Mouse (Mus musculus) embryonic facial prominence, embryonic 12.5 days (tissue): ENCODE data around the gene Efs. TPM values are rescaled to one million over a fixed set of nuclear protein-coding genes. Genes with fewer than 3 reads are reported as not detected.
A peak's percentile ranks its signal among the peaks of the same experiment; 100 is the strongest.

Source experiments
- ATAC-seq: fragments of 200-750 bp; cut with Nextera tagmentation; 2 replicates; pipeline ENCODE4 v1.8.0; 2017; ENCODE audit not compliant: insufficient number of reproducible peaks, insufficient read depth, low FRiP score, low TSS enrichment
- H3K27ac ChIP-seq: fragments of 300-500 bp; sonication (generic); 2 replicates; pipeline ENCODE4 v1.5.1; 2016; ENCODE audit warnings: mild to moderate bottlenecking
- H3K27me3 ChIP-seq: fragments of 300-500 bp; sonication (generic); 2 replicates; pipeline ENCODE4 v1.6.1; 2016; ENCODE audit warnings: mild to moderate bottlenecking, moderate library complexity
- H3K36me3 ChIP-seq: fragments of 300-500 bp; sonication (generic); 2 replicates; pipeline ENCODE4 v1.6.1; 2016; ENCODE audit warnings: mild to moderate bottlenecking
- H3K4me1 ChIP-seq: fragments of 300-500 bp; sonication (generic); 2 replicates; pipeline ENCODE4 v1.6.1; 2016
- H3K4me2 ChIP-seq: fragments of 300-500 bp; sonication (generic); replicated peaks from 2 replicates; pipeline ENCODE4 v1.6.1; 2016; ENCODE audit warnings: mild to moderate bottlenecking, moderate library complexity
- H3K4me3 ChIP-seq: fragments of 300-500 bp; sonication (generic); 2 replicates; pipeline ENCODE4 v1.5.1; 2016; ENCODE audit warnings: mild to moderate bottlenecking
- H3K9ac ChIP-seq: fragments of 300-500 bp; sonication (generic); 2 replicates; pipeline ENCODE4 v1.6.1; 2016; ENCODE audit warnings: mild to moderate bottlenecking, moderate library complexity
- H3K9me3 ChIP-seq: fragments of 300-500 bp; sonication (generic); 2 replicates; pipeline ENCODE4 v1.6.1; 2016; ENCODE audit warnings: mild to moderate bottlenecking, moderate library complexity
- WGBS: fragments of 180-500 bp; shearing (Covaris S2); methylation state at CpG from one replicate; pipeline ENCODE4 v1.1.7; 2016; 5-methylcytosine and 5-hydroxymethylcytosine counted together
- polyA plus RNA-seq: library from polyadenylated mRNA; unstranded; fragments of >200 nt; fragmentation: Nextera tagmentation; extraction: Ambion mirVana; gene quantifications from 2 replicates; pipeline ENCODE4 v1.2.1, GENCODE M21; 2016

The Efs gene
- polyA plus RNA-seq, 1 experiment from 2014 or later = 49.3 TPM

DNA sequence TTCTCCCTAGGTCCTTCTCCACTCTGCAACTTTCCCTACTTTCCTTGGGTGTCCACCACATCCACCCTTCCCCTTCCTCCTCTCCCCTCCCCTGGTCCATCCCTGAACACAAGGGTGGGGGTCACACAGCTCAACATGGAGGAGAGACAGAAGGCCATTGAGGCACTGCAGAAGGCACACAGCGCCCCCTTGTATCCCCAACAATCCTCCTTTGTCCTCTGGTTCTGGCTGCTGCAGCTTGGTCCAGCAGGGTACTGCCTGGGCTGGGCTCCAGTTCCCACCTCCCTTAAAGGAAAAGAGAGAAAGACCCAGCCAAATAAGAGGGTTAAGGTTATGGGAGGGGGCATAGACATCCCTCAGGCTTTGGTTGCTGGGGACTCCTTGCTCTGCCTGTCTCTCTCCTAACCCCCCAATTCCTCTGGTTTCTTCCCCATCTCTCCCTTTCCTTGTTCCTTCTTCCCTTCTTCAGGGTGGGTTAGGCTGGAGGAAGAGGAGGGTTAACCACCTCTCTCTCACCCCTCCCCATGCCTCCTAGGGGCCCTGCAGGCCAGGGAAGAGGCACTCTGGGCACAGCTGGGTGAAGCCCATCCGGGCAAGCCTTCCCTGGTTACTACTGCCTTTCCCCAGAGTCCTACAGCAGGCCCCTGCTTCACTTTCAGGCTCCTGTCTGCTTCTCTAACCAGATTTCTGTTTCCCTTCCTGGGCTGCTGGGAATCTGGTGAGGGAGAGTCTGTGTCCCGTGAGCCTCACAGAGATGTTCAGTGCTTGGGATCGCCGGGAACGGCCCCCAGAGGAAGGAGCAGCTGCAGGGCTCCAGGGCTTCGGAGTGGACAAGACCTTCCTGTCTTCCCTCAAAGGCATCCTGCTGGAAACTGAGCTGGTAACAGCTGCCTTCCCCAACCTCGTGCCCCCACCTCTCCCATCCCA, 10.2 kb upstream of the Efs start, which contains the start of gene Cmtm5:
TSS of gene Cmtm5 (plus strand) at position 358 of the 927 bp plus-strand sequence.
- Histone ChIP-seq H3K9ac (peak within 1 kb of the TSS; percentile 42; the same call in 1 of the 2 replicates), H3K4me3 (no peak within 1 kb of the TSS), H3K36me3 (no peaks in the 10 kb centered on the region), H3K4me2 (peak within 1 kb of the TSS; percentile 16; the same call in 1 of the 2 replicates), H3K4me1 (peaks cover 19% of the 10 kb centered on the region), H3K27me3 (no peaks in the 10 kb centered on the region), H3K27ac (peak within 1 kb of the TSS; percentile 78), H3K9me3 (no peaks in the 10 kb centered on the region)
- WGBS = 14% methylated on average over 8 of the region's 8 CpGs
- peak; percentile 25; the same call in 1 of the 2 replicates for ATAC-seq

- Histone ChIP-seq H3K27ac (no peak within 1 kb of the TSS), H3K36me3 (no peaks in the 10 kb centered on the region), H3K4me3 (no peak within 1 kb of the TSS), H3K27me3 (no peaks in the 10 kb centered on the region), H3K4me2 (no peak within 1 kb of the TSS; the same call in 1 of the 2 replicates), H3K4me1 (peaks cover 22% of the 10 kb centered on the region), H3K9ac (no peak within 1 kb of the TSS), H3K9me3 (no peaks in the 10 kb centered on the region)
- ATAC-seq = no peak
- 29% methylated on average over 6 of the region's 6 CpGs for WGBS
These were observed 6.8 kb upstream of the Efs start, which contains the start of gene Il25 for GRCm38 (mm10) chr14:54932645-54933150. Il25 (plus strand) TSS chr14:54932695.

GRCm38 (mm10) chr14:54930431-54930830, 4.5 kb upstream of the Efs start:
- Histone ChIP-seq H3K9me3 (no peaks in the 10 kb centered on the region), H3K4me3 (no peak overlapping the region), H3K36me3 (no peaks in the 10 kb centered on the region), H3K4me1 (peaks cover 19% of the 10 kb centered on the region), H3K27ac (no peak overlapping the region), H3K4me2 (no peak overlapping the region), H3K27me3 (no peaks in the 10 kb centered on the region), H3K9ac (no peak overlapping the region)
- whole genome bisulfite sequencing = 26% methylated on average over 2 of the region's 2 CpGs
- ATAC-seq = no peak

DNA sequence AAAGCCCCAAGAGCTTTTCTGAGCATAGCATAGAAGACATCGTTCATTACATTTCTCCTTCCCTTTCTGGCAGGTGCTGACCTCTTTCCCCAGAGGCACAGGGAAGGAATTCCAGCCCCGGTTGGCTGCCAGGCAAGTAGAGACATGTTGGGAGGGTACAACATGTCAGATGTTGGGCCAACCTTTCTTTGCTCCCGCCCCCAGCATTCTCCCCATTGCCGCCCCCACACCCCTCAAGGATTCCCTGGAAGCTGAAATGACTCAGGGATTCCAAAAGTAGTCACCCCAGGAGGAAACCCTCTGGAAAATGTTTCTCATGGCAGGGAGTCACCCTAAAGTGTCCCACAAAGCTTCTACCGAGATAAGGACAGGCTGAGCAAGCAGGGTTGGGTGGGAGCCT, 3.9 kb upstream of the Efs start:
- H3K9ac ChIP-seq = no peak overlapping the region
- peaks cover 24% of the 10 kb centered on the region for H3K4me1 ChIP-seq
- no peaks in the 10 kb centered on the region for H3K36me3 ChIP-seq
- no peaks in the 10 kb centered on the region for H3K27me3 ChIP-seq
- no peaks in the 10 kb centered on the region for H3K9me3 ChIP-seq
- no peak overlapping the region for H3K4me3 ChIP-seq
- H3K27ac ChIP-seq = no peak overlapping the region
- ATAC-seq = no peak
- H3K4me2 ChIP-seq = no peak overlapping the region
- WGBS = 67% methylated on average over 5 of the region's 5 CpGs

- H3K4me3 ChIP-seq = peak overlapping the region; percentile 51
- ATAC-seq = no peak
- 0 out of 2 replicates have a peak, but pooled peaks cover under 1% of the 10 kb centered on the region for H3K9me3 ChIP-seq
- H3K27me3 ChIP-seq = no peaks in the 10 kb centered on the region
- H3K4me1 ChIP-seq = peaks cover 30% of the 10 kb centered on the region
- peak overlapping the region; percentile 84 for H3K9ac ChIP-seq
- 12% methylated on average over 7 of the region's 7 CpGs for WGBS
- peak overlapping the region; percentile 99 for H3K27ac ChIP-seq
- peaks cover 3% of the 10 kb centered on the region for H3K36me3 ChIP-seq
- peak overlapping the region; percentile 71 for H3K4me2 ChIP-seq
These were observed 1.4 kb upstream of the Efs start for GRCm38 (mm10) chr14:54927296-54927695.

DNA sequence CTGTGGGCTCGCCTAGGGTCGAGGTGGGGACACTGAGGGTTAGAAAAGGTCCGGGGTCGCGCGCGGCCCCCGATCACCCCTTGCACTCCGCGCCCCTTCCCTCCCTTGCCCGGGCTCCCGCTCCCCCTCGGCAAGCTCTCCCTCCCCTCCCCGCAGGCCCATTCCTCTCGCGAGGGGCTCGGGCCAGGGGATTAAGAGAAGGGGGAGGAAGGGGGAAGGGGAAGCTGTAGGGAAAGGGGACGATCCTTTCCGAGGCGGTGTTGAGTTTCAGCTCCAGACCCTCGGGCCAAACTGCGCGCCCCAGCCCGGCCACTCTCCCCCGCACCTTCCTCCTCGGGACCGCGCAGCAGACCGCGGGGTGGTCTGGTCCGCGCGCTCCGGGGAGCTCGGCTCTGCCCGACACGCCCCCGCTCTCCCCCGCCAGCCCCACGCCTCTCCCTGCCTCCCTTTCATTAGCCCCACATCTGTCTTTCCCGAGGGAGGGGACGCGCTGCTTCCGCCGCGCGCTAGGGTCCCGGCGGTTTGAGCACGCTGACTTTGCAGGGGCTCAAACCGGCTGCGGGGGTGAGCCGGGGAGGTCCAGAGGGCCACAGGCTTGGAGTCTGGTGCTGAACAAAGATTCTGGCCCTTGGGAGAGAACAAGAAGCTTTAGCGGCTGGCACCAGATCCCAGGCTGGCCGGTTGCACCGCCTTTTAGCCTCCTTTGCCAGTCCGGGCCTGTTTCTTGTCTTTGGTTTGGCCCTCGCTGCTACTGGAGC, 654 bp upstream of the Efs start:
- H3K27ac ChIP-seq = peak overlapping the region; percentile 99
- peaks cover 8% of the 10 kb centered on the region for H3K9me3 ChIP-seq
- peak overlapping the region; percentile 71 for H3K4me2 ChIP-seq
- no peaks in the 10 kb centered on the region for H3K27me3 ChIP-seq
- peaks cover 30% of the 10 kb centered on the region for H3K4me1 ChIP-seq
- H3K4me3 ChIP-seq = peak overlapping the region; percentile 51
- peaks cover 10% of the 10 kb centered on the region for H3K36me3 ChIP-seq
- WGBS = under 1% methylated on average over 52 of the region's 58 CpGs
- H3K9ac ChIP-seq = peak overlapping the region; percentile 84
- peak; percentile 76 for ATAC-seq

DNA sequence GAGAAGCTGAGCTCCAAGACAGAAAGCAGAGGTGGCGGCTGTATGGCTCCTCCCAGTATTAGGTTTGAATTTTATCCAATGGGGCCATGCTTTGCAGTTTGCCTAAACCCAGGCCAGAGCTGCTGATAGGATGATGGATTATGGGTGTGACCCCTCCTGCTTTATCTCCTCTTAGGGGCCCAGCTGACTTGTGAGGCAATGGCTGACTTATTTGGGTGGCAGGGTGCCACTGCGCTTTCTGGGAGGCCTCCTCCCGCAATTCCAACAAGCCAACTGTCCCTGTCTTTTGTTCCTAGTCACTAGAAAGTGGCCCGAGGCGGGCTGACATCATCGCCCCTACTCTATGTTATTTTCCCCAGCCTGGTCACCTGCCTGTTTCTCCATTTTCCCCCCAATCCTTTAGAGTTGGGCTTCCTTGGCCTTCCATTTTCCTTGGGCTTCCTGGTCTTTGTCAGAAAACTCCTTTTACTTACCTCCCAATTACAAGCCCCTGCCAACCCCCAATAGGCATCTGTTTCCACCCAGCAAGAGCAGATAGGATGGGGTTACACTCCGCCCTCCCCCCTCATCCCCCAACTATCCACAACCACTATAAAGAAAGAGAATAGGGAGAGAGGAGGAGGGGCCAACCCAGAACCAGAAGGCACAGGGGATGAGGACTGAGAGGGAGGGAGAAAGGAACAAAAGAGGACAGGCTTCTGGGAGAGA, 1.1 kb downstream of the Efs start:
- H3K9me3 ChIP-seq = peaks cover 18% of the 10 kb centered on the region
- H3K4me3 ChIP-seq = peak overlapping the region; percentile 51
- H3K27ac ChIP-seq = peak overlapping the region; percentile 99
- ATAC-seq = peak; percentile 52
- H3K4me1 ChIP-seq = peaks cover 30% of the 10 kb centered on the region
- peak overlapping the region; percentile 71 for H3K4me2 ChIP-seq
- 7% methylated on average over 7 of the region's 7 CpGs for WGBS
- peak overlapping the region; percentile 84 for H3K9ac ChIP-seq
- H3K27me3 ChIP-seq = no peaks in the 10 kb centered on the region
- peaks cover 28% of the 10 kb centered on the region for H3K36me3 ChIP-seq

DNA sequence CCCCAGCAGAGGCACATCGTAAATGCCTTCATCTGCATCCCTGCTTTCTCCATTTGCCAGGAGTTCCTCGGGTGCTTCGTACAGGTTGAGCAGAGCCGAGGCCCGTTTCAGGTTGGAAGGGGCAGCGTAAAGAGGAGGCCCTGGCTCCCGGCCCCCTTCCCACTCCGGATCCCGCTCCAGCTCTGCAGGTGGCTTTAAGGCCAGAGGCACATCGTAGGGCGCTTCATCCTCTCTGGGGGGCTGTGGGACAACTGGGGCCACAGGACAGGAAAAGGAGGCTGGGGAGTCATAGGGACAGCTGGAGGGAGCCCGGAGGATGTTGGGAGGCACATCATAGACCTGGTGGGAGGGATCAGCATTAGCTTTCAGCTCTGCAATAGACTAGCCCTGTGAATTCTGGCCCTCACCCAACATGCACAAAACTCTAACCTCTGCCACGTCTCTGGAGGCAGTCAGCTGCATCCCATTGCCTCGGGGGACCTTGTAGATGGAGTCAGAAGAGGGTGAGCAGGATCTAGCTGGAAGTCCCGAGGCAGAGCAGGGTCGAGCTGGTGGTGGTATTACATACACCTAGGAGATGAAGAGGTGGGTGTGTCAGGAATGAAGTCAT, 5.7 kb downstream of the Efs start:
- no peak overlapping the region for H3K27ac ChIP-seq
- H3K9ac ChIP-seq = no peak overlapping the region
- no peak overlapping the region for H3K4me3 ChIP-seq
- WGBS = 92% methylated on average over 16 of the region's 16 CpGs
- H3K4me1 ChIP-seq = peaks cover 15% of the 10 kb centered on the region
- ATAC-seq = no peak
- peaks cover 18% of the 10 kb centered on the region for H3K9me3 ChIP-seq
- H3K4me2 ChIP-seq = no peak overlapping the region
- no peaks in the 10 kb centered on the region for H3K27me3 ChIP-seq
- H3K36me3 ChIP-seq = peaks cover 70% of the 10 kb centered on the region

GRCm38 (mm10) chr14:54913343-54913742, 12.6 kb downstream of the Efs start:
- 22% methylated on average over 10 of the region's 10 CpGs for WGBS
- Histone ChIP-seq H3K4me3 (peak overlapping the region; percentile 80), H3K36me3 (peaks cover 51% of the 10 kb centered on the region), H3K4me1 (peaks cover 9% of the 10 kb centered on the region), H3K9me3 (no peaks in the 10 kb centered on the region), H3K27me3 (no peaks in the 10 kb centered on the region), H3K4me2 (peak overlapping the region; percentile 86), H3K27ac (peak overlapping the region; percentile 86), H3K9ac (peak overlapping the region; percentile 94)
- no peak for ATAC-seq

GRCm38 (mm10) chr14:54912886-54913285, 13.0 kb downstream of the Efs start, which contains the start of gene Slc22a17:
Slc22a17 (minus strand) TSS chr14:54913132.
- under 1% methylated on average over 21 of the region's 28 CpGs for WGBS
- no peaks in the 10 kb centered on the region for H3K9me3 ChIP-seq
- H3K4me2 ChIP-seq = peak within 1 kb of the TSS; percentile 86
- peak within 1 kb of the TSS; percentile 94 for H3K9ac ChIP-seq
- peak within 1 kb of the TSS; percentile 80 for H3K4me3 ChIP-seq
- peak within 1 kb of the TSS; percentile 86 for H3K27ac ChIP-seq
- H3K36me3 ChIP-seq = peaks cover 52% of the 10 kb centered on the region
- ATAC-seq = peak; percentile 95
- peaks cover 9% of the 10 kb centered on the region for H3K4me1 ChIP-seq
- no peaks in the 10 kb centered on the region for H3K27me3 ChIP-seq
